Mouse (Mus musculus): ENCODE results near the gene Lgals2. TPM values are rescaled to one million over a fixed set of nuclear protein-coding genes. Genes with fewer than 3 reads are reported as not detected.

Gene Lgals2
- 0.32 and 0.73 TPM in 2 replicates for polyA plus RNA-seq (2012; rRNA removed)

- H3K27me3 ChIP-seq (ENCODE audit: control insufficient read depth, insufficient read depth, low read length) = no peaks in the 10 kb centered on the region
- no peak within 1 kb of the TSS for H3K27ac ChIP-seq (ENCODE audit: insufficient read depth, low read length)
- H3K36me3 ChIP-seq (ENCODE audit: control insufficient read depth, insufficient read depth, low read length) = no peaks in the 10 kb centered on the region
- no peak within 1 kb of the TSS for H3K4me3 ChIP-seq (ENCODE audit: extremely low read depth, insufficient read depth, insufficient read length)
- 39% methylated on average over 8 of the region's 8 CpGs for WGBS
- TF ChIP-seq POLR2A (IDR thresholded peaks at IDR 0.05; ENCODE audit: low read depth, low read length) (no peak), CTCF (IDR thresholded peaks at IDR 0.05; ENCODE audit: extremely low read depth, insufficient read depth, insufficient read length, insufficient replicate concordance) (no peak)
- DNase-seq (ENCODE audit: low read depth in 1 of 2, low spot score in 2 of 2) = no peak
- H3K4me1 ChIP-seq (ENCODE audit: control insufficient read depth, insufficient read depth, insufficient read length) = peaks cover 6% of the 10 kb centered on the region; the same call in 1 of the 2 replicates
Measured at GRCm38 (mm10) chr15:78855303-78855965, at the start of gene Lgals2. Gene Lgals2, minus strand, starts transcription at chr15:78855529.

GRCm38 (mm10) chr15:78903243-78903642, 47.9 kb upstream of the Lgals2 start:
- TF ChIP-seq CTCF (IDR thresholded peaks at IDR 0.05; ENCODE audit: extremely low read depth, insufficient read depth, insufficient read length, insufficient replicate concordance) (peak; percentile 66; the same call in 1 of the 2 replicates), POLR2A (IDR thresholded peaks at IDR 0.05; ENCODE audit: low read depth, low read length) (no peak)
- H3K27ac ChIP-seq (ENCODE audit: insufficient read depth, low read length) = no peak overlapping the region
- no peaks in the 10 kb centered on the region for H3K27me3 ChIP-seq (ENCODE audit: control insufficient read depth, insufficient read depth, low read length)
- H3K4me3 ChIP-seq (ENCODE audit: extremely low read depth, insufficient read depth, insufficient read length) = no peak overlapping the region
- 2% methylated on average over 2 of the region's 2 CpGs for WGBS
- peaks cover 12% of the 10 kb centered on the region; the same call in 1 of the 2 replicates for H3K4me1 ChIP-seq (ENCODE audit: control insufficient read depth, insufficient read depth, insufficient read length)
- DNase-seq (ENCODE audit: low read depth in 1 of 2, low spot score in 2 of 2) = peak; percentile 66 to 79
- H3K36me3 ChIP-seq (ENCODE audit: control insufficient read depth, insufficient read depth, low read length) = peaks cover 33% of the 10 kb centered on the region

DNA sequence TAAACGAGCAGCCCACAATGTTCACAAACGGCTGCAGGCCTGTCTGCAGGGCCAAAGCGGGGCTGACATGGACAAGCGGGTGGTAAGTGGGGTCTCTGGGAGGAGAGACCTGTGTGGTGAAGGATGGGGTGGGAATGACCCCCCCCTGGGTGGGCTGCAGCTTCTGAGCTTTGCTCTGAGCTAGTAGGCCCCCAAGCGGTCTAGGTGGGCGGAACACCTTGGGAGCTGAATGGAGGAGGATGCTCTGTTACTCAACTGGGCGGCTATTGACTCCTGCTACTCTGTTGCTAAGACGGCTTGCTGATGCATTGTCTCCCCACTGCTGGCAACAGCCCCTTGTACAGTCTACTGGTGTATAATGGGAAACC, 46.1 kb upstream of the Lgals2 start:
- peak overlapping the region; percentile 89; the same call in 1 of the 2 replicates for H3K4me3 ChIP-seq (ENCODE audit: extremely low read depth, insufficient read depth, insufficient read length)

DNA sequence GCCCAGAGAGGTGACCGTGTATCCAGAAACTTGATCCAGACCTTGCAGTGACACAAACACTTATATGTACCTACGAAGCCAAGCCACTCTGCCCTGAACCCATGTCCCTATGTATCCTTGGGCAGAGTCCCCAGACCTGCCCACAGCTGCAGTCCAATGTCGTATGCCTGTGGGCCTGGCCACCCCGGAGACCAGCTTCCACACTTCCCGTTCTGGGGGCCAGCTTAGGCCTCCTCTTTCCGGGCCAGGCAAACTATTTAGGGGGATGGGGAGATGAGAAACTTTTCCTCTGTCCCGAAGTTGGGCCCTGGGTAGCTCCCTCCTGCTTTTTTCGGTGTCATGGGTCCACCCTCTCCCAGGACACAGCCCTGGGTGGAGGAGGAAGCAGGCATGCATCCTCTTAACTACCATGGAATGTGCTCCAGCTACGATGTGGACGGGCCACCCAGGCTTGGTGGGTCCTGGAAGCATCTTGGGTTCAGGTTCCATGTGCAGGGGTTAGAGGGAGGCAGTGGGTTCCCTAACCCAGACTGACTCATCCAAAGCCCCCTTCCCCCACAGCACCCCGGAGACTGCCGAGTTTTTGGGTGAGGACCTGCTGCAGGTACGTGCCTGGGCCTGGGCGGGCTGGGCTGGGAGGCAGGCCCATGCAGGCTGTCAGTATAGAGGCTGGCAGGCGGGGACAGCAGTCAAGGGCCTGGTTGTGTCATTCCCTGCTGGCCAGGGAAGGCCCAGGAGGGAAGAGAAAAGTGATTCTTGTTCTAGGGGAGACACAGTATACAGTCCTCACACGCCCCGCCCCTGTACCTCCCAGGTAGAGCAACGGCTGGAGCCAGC, 45.5 kb upstream of the Lgals2 start:
- Histone ChIP-seq H3K27ac (ENCODE audit: insufficient read depth, low read length) (peak overlapping the region; percentile 85), H3K27me3 (ENCODE audit: control insufficient read depth, insufficient read depth, low read length) (no peaks in the 10 kb centered on the region), H3K4me1 (ENCODE audit: control insufficient read depth, insufficient read depth, insufficient read length) (peaks cover 24% of the 10 kb centered on the region; the same call in 1 of the 2 replicates)

More for the DNA sequence above, 46.1 kb upstream of the Lgals2 start:
- DNase-seq (ENCODE audit: low read depth in 1 of 2, low spot score in 2 of 2) = no peak
- peaks cover 18% of the 10 kb centered on the region; the same call in 1 of the 2 replicates for H3K4me1 ChIP-seq (ENCODE audit: control insufficient read depth, insufficient read depth, insufficient read length)
- WGBS = 75% methylated on average over 8 of the region's 8 CpGs
- H3K27me3 ChIP-seq (ENCODE audit: control insufficient read depth, insufficient read depth, low read length) = no peaks in the 10 kb centered on the region
- H3K36me3 ChIP-seq (ENCODE audit: control insufficient read depth, insufficient read depth, low read length) = peaks cover 19% of the 10 kb centered on the region
- no peak for TF ChIP-seq POLR2A (IDR thresholded peaks at IDR 0.05; ENCODE audit: low read depth, low read length)
- no peak for TF ChIP-seq CTCF (IDR thresholded peaks at IDR 0.05; ENCODE audit: extremely low read depth, insufficient read depth, insufficient read length, insufficient replicate concordance)
- H3K27ac ChIP-seq (ENCODE audit: insufficient read depth, low read length) = 0 out of 2 replicates have a peak overlapping the region, but pooled peaks have one; percentile 85

DNA sequence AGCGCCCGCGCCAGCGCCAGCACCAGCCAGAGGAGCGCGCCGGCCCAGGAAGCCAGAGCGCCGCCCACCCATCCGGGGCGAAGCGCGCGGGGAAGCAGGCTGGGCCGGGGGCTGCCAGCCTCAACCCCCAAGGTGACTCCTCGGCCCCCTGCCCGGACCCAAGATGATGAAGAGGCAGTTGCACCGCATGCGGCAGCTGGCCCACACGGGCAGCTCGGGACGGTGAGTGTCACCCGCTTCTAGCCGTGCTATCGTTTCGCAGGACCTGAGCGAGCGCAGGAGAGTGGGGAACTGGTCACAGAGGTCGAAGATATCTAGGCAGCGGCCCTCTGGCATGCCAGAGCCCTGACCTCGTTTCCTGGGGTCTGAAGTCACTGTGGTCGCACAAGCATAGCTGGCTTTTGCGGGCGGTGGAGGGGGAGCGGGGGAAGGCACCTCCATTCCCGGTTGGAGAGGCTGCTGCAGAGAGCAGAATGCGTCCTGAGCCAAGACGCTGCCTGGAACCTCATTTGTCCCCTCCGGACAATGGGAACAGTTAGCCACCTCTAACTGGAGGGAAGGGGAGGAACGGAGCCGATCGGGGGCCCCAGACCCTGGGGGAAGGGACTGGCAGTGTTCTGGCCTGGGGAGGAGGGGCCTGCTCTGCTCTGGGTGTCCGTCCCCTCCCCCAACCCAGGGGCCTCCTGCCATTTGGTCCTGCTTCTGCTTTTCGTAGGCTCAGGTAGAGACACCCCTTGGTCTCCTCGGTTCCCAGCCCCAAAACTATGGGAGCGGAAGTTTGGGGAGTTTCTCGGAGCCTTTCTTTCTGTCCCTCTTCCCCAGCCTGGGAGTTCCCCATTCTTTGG, 44.6 kb upstream of the Lgals2 start, which contains the start of gene Sh3bp1:
Gene Sh3bp1 (plus strand): TSS at position 29 of the 845 bp plus-strand sequence.
- peak in 1 of 2 experiments; percentile 72 for DNase-seq (ENCODE audit: low read depth in 1 of 2, low spot score in 2 of 2)
- Histone ChIP-seq H3K27ac (ENCODE audit: insufficient read depth, low read length) (peak within 1 kb of the TSS; percentile 85), H3K36me3 (ENCODE audit: control insufficient read depth, insufficient read depth, low read length) (peaks cover 9% of the 10 kb centered on the region; the same call in 1 of the 2 replicates), H3K4me1 (ENCODE audit: control insufficient read depth, insufficient read depth, insufficient read length) (peaks cover 32% of the 10 kb centered on the region), H3K27me3 (ENCODE audit: control insufficient read depth, insufficient read depth, low read length) (no peaks in the 10 kb centered on the region), H3K4me3 (ENCODE audit: extremely low read depth, insufficient read depth, insufficient read length) (peak within 1 kb of the TSS; percentile 89)
- TF ChIP-seq CTCF (IDR thresholded peaks at IDR 0.05; ENCODE audit: extremely low read depth, insufficient read depth, insufficient read length, insufficient replicate concordance) (no peak), POLR2A (IDR thresholded peaks at IDR 0.05; ENCODE audit: low read depth, low read length) (peak; percentile 31)
- WGBS = 1% methylated on average over 47 of the region's 47 CpGs

More for the DNA sequence above, 45.5 kb upstream of the Lgals2 start:
- DNase-seq (ENCODE audit: low read depth in 1 of 2, low spot score in 2 of 2) = no peak
- H3K36me3 ChIP-seq (ENCODE audit: control insufficient read depth, insufficient read depth, low read length) = peaks cover 15% of the 10 kb centered on the region
- WGBS = 34% methylated on average over 18 of the region's 18 CpGs
- peak overlapping the region; percentile 89 for H3K4me3 ChIP-seq (ENCODE audit: extremely low read depth, insufficient read depth, insufficient read length)
- TF ChIP-seq POLR2A (IDR thresholded peaks at IDR 0.05; ENCODE audit: low read depth, low read length) (no peak), CTCF (IDR thresholded peaks at IDR 0.05; ENCODE audit: extremely low read depth, insufficient read depth, insufficient read length, insufficient replicate concordance) (no peak)

GRCm38 (mm10) chr15:78899409-78899739, 44.0 kb upstream of the Lgals2 start, which contains the start of gene Gm49510:
Gene Gm49510, plus strand, starts transcription at chr15:78899667.
- peaks cover 6% of the 10 kb centered on the region; the same call in 1 of the 2 replicates for H3K36me3 ChIP-seq (ENCODE audit: control insufficient read depth, insufficient read depth, low read length)
- peak within 1 kb of the TSS; percentile 89 for H3K4me3 ChIP-seq (ENCODE audit: extremely low read depth, insufficient read depth, insufficient read length)
- 3% methylated on average over 18 of the region's 20 CpGs for WGBS
- DNase-seq (ENCODE audit: low read depth in 1 of 2, low spot score in 2 of 2) = no peak
- H3K27me3 ChIP-seq (ENCODE audit: control insufficient read depth, insufficient read depth, low read length) = no peaks in the 10 kb centered on the region
- TF ChIP-seq CTCF (IDR thresholded peaks at IDR 0.05; ENCODE audit: extremely low read depth, insufficient read depth, insufficient read length, insufficient replicate concordance) (no peak), POLR2A (IDR thresholded peaks at IDR 0.05; ENCODE audit: low read depth, low read length) (no peak)
- peak within 1 kb of the TSS; percentile 85 for H3K27ac ChIP-seq (ENCODE audit: insufficient read depth, low read length)
- peaks cover 38% of the 10 kb centered on the region for H3K4me1 ChIP-seq (ENCODE audit: control insufficient read depth, insufficient read depth, insufficient read length)
